Mouse (Mus musculus) hindbrain, postnatal 0 days (tissue): ENCODE results near the gene Dab1. TPM values are rescaled to one million over a fixed set of nuclear protein-coding genes. Genes with fewer than 3 reads are reported as not detected.
A peak's percentile ranks its signal among the peaks of the same experiment; 100 is the strongest.

ENCODE experiments used
- ATAC-seq: fragments of 200-750 bp; cut with Nextera tagmentation; 2 replicates; pipeline ENCODE4 v1.8.0; 2017; ENCODE audit warnings: mild to moderate bottlenecking, moderate TSS enrichment, moderate library complexity
- DNase-seq: peaks from one replicate; pipeline ENCODE4 v3.0.0-alpha.2; 2015; ENCODE audit warnings: low spot score
- H3K27ac ChIP-seq: fragments of 300-500 bp; sonication (generic); 2 replicates; pipeline ENCODE4 v1.5.1; 2014; ENCODE audit warnings: mild to moderate bottlenecking
- H3K27me3 ChIP-seq: fragments of 300-500 bp; sonication (generic); 2 replicates; pipeline ENCODE4 v1.6.1; 2014; ENCODE audit warnings: low read length, mixed read lengths; ENCODE audit not compliant: insufficient read depth
- H3K36me3 ChIP-seq: fragments of 300-500 bp; sonication (generic); 2 replicates; pipeline ENCODE4 v1.6.1; 2014; ENCODE audit warnings: low read length, mixed read lengths; ENCODE audit not compliant: insufficient read depth
- H3K4me1 ChIP-seq: fragments of 300-500 bp; sonication (generic); 2 replicates; pipeline ENCODE4 v1.6.1; 2014; ENCODE audit warnings: antibody characterized with exemption, low read length, mixed read lengths; ENCODE audit not compliant: insufficient read depth
- H3K4me2 ChIP-seq: fragments of 300-500 bp; sonication (generic); 2 replicates; pipeline ENCODE4 v1.6.1; 2014; ENCODE audit warnings: low read depth, mild to moderate bottlenecking, low read length, moderate library complexity, mixed read lengths
- H3K4me3 ChIP-seq: fragments of 300-500 bp; sonication (generic); 2 replicates; pipeline ENCODE4 v1.5.1; 2014; ENCODE audit warnings: low read length
- H3K9ac ChIP-seq: fragments of 300-500 bp; sonication (generic); replicated peaks from 2 replicates; pipeline ENCODE4 v1.6.1; 2014; ENCODE audit warnings: mild to moderate bottlenecking, low read length, moderate library complexity, mixed read lengths
- H3K9me3 ChIP-seq: fragments of 300-500 bp; sonication (generic); 2 replicates; pipeline ENCODE4 v1.6.1; 2016; ENCODE audit warnings: low read length, mixed read lengths
- CTCF ChIP-seq: IDR thresholded peaks from 2 replicates; pipeline ENCODE4 v1.5.1; 2016; ENCODE audit warnings: antibody characterized with exemption, control low read depth, low read depth
- WGBS: fragments of 180-500 bp; shearing (Covaris S2); extraction: QIAGEN DNeasy Blood & Tissue Kit; methylation state at CpG from one replicate; pipeline ENCODE4 v1.1.7; 2014; 5-methylcytosine and 5-hydroxymethylcytosine counted together
- polyA plus RNA-seq: library from polyadenylated mRNA; unstranded; fragments of >200 nt; fragmentation: Nextera tagmentation; extraction: Ambion mirVana; gene quantifications from 2 replicates; pipeline ENCODE4 v1.2.1, GENCODE M21; 2015
- total RNA-seq: library from RNA; depleted of rRNA; stranded (reverse); fragments of >200 nt; gene quantifications from 2 replicates; pipeline ENCODE4 v1.2.3, GENCODE M21; 2014

Dab1 gene
- total and polyA plus RNA-seq, 2 experiments from 2014 or later, result 38.2 to 76.2 TPM

DNA sequence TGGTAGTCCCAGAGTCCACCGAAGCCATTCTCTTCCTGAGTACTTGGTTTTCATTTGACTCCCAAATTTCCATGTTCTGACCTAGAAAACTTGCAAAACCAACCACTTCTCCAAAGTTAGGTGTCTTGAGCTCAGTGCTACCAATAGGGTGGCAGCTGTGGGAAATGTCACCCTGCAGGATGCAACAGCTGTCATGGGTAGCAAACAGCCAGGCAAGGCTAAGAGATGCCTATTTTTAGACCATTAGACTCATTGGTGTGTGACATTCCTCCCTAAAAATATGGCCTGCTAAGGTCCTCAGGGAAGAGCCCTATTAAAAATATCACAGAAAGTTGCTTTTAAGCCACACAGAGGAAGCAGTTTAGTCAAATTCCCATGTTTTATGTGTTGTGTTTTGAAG is 829.0 kb downstream of the Dab1 start:
- DNase-seq (no peak), ATAC-seq (no peak)
- Histone ChIP-seq H3K27me3 (no peaks in the 10 kb centered on the region), H3K9me3 (no peaks in the 10 kb centered on the region), H3K4me1 (peaks cover 11% of the 10 kb centered on the region), H3K4me2 (no peak overlapping the region), H3K36me3 (no peaks in the 10 kb centered on the region), H3K9ac (no peak overlapping the region), H3K4me3 (no peak overlapping the region), H3K27ac (no peak overlapping the region)
- 94% methylated on average over 1 of the region's 1 CpGs for WGBS
- TF ChIP-seq CTCF, result no peak

DNA sequence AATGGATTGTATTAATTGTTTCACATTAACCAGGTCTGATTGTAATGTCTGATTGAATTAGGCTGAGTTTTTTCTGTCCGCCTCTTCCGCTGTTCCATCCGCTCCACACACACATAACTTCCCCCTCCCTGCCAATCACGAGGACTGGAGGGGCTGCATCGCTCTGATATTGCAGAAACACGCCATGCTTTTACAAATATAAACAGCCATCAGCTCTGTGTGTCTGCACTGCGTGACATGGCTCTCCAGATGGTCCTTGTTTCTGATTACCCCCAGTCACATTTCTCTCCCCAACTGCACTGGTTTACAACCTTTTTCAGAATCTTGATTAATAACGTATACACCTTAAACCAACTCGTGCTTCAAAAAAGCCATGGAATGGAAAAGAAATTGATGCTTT is 831.5 kb downstream of the Dab1 start:
- peaks cover 13% of the 10 kb centered on the region for H3K4me1 ChIP-seq
- H3K9me3 ChIP-seq, result no peaks in the 10 kb centered on the region
- 56% methylated on average over 9 of the region's 9 CpGs for WGBS
- H3K4me2 ChIP-seq, result no peak overlapping the region
- no peak overlapping the region for H3K27ac ChIP-seq
- no peak for TF ChIP-seq CTCF
- no peak for ATAC-seq
- H3K4me3 ChIP-seq, result no peak overlapping the region
- no peak for DNase-seq
- no peaks in the 10 kb centered on the region for H3K36me3 ChIP-seq
- H3K27me3 ChIP-seq, result no peaks in the 10 kb centered on the region
- H3K9ac ChIP-seq, result no peak overlapping the region

DNA sequence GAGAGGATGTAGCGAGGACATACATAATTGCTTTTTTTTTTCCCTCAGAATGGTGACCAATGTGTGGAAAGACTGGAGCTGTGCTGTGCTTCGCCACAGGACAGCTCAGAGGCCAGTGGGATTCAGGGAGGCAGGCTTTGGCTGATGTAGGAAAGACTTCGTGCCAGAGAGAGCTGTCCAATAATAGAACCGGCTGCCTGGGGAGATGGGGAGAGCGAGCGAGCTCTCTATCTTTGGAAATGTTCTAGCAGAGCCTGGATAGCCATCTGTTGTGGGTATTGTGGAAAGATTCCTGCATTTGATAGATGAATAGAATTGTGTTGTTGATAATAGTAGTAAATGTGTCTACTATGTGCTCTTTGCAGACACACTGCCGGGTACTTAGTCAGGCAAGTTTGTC is 833.4 kb downstream of the Dab1 start:
- no peak for TF ChIP-seq CTCF
- no peaks in the 10 kb centered on the region for H3K36me3 ChIP-seq
- 28% methylated on average over 7 of the region's 7 CpGs for WGBS
- H3K27ac ChIP-seq, result no peak overlapping the region
- H3K9ac ChIP-seq, result no peak overlapping the region
- peaks cover 13% of the 10 kb centered on the region for H3K4me1 ChIP-seq
- no peaks in the 10 kb centered on the region for H3K9me3 ChIP-seq
- H3K27me3 ChIP-seq, result no peaks in the 10 kb centered on the region
- peak; percentile 57; the same call in 1 of the 2 replicates for ATAC-seq
- H3K4me3 ChIP-seq, result no peak overlapping the region
- peak; percentile 76 for DNase-seq
- H3K4me2 ChIP-seq, result no peak overlapping the region

DNA sequence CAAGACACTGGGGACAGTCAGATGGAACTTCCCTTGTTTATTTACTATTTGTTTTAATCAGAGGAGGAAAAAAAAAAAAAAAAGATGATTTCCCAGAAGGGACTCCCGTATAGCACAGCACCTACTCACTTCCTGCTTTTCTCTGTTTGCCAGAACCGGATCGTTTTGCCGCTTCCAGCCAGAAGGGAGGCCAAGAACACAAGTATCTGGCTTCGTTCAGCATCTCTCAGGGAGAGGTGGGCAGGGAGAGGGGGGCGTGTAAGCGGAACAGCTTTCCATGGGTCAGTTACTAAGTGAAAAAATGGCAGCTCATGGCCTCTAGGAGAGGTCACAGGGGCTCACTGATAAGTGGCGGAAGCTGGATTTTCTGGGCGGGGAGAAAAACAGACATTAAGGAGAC is 836.0 kb downstream of the Dab1 start:
- H3K4me3 ChIP-seq, result no peak overlapping the region
- H3K4me2 ChIP-seq, result no peak overlapping the region
- no peak overlapping the region for H3K9ac ChIP-seq
- peaks cover 13% of the 10 kb centered on the region for H3K4me1 ChIP-seq
- no peak for TF ChIP-seq CTCF
- ATAC-seq (no peak), DNase-seq (no peak)
- no peak overlapping the region for H3K27ac ChIP-seq
- no peaks in the 10 kb centered on the region for H3K27me3 ChIP-seq
- H3K9me3 ChIP-seq, result no peaks in the 10 kb centered on the region
- WGBS, result 61% methylated on average over 9 of the region's 9 CpGs
- no peaks in the 10 kb centered on the region for H3K36me3 ChIP-seq

DNA sequence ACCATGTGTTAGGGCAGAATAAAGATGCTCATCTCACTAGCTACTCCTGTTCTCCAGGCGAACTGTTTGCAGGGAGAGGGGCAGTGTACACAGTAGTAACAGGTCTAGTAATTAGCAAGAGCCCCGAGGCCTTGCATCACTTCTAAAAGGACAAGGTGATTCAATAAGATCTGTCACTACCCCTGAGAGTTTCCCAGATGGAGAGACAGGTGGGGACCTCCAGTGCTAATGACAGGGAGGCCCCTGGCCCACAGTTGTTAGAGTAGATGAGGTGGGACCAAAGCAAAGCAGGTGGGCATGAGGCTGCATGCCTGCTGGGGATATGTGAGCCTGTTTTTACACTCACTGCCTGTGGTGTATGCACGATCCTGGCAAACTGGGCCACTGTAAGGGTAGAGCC is 836.6 kb downstream of the Dab1 start:
- Histone ChIP-seq H3K4me1 (peaks cover 13% of the 10 kb centered on the region; the same call in 1 of the 2 replicates), H3K4me2 (no peak overlapping the region), H3K27me3 (no peaks in the 10 kb centered on the region), H3K9me3 (no peaks in the 10 kb centered on the region), H3K4me3 (no peak overlapping the region), H3K36me3 (no peaks in the 10 kb centered on the region), H3K27ac (no peak overlapping the region), H3K9ac (no peak overlapping the region)
- no peak for DNase-seq
- no peak for TF ChIP-seq CTCF
- ATAC-seq, result 0 out of 2 replicates have a peak, but pooled peaks have one; percentile 6
- WGBS, result 68% methylated on average over 3 of the region's 3 CpGs

DNA sequence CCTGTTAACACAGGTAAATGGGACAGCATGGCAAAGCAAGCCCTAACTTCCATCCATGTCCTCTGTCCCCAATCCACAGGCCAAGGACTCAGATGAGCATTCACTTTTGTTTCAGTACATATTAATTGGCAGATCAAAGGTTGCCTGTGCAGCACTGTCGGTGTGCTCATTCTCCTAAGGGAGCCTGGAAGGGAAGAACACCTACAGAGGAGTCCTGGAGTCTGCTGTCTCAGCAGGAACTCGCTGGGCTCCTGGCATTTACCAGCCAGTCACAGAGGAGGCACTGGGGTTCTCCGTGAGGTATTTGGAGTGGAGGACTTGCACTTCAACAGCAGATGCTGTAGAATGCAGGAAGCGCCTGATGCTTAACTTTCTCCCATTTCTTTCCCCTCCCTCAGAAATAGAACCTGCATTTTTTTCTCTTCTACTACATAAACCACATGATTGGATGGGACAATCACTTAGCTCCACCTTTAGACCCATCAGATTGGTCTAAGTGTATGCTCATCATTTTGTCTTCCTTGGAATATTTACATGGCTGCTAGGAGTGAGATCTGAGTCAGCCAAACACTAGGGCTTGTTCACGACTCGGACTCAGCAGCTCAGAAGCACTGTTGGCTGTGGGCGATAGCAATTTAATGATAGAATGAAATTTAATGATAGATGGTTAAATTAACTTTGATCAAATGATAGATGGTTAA is 837.2 kb downstream of the Dab1 start:
- WGBS, result 83% methylated on average over 7 of the region's 7 CpGs
- Histone ChIP-seq H3K27ac (no peak overlapping the region), H3K9ac (no peak overlapping the region), H3K4me3 (no peak overlapping the region), H3K4me1 (peaks cover 13% of the 10 kb centered on the region; the same call in 1 of the 2 replicates), H3K36me3 (no peaks in the 10 kb centered on the region), H3K4me2 (no peak overlapping the region), H3K9me3 (no peaks in the 10 kb centered on the region), H3K27me3 (no peaks in the 10 kb centered on the region)
- DNase-seq (no peak), ATAC-seq (no peak)
- no peak for TF ChIP-seq CTCF

DNA sequence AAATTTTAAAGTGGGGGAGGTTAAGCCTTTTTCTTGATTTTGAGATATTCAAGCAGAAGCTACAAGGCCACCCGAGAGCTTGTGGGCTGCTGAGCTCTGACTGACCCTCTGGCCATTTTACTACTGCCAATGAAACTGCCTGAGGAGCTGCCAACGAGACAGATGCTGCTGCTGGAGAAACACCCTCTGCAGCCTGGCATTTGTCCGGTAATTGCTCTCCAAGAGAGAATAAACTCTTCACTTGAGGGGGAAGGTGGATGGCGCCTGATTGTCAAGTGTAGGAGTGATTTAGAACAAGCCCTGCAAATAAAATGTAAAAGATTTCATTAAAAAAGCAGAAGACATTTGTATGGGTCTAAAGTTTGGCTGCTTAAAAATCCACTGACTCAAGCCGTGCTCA is 839.6 kb downstream of the Dab1 start:
- Histone ChIP-seq H3K9ac (no peak overlapping the region), H3K4me3 (no peak overlapping the region), H3K4me2 (no peak overlapping the region), H3K4me1 (no peaks in the 10 kb centered on the region), H3K9me3 (no peaks in the 10 kb centered on the region), H3K27ac (no peak overlapping the region), H3K36me3 (no peaks in the 10 kb centered on the region), H3K27me3 (no peaks in the 10 kb centered on the region)
- no peak for TF ChIP-seq CTCF
- WGBS, result 30% methylated on average over 5 of the region's 5 CpGs
- ATAC-seq (0 out of 2 replicates have a peak, but pooled peaks have one; percentile 40), DNase-seq (peak; percentile 74)
